Mouse (Mus musculus) brain, adult 2 months (tissue): Measurements from ENCODE around the gene Klf8.
"Not testable (repeated sequence)": the region's sequence is repeated elsewhere in the genome, so short reads cannot be mapped to it uniquely, and the experiment has no call there.

ENCODE experiments used
- DNase-seq: peaks from one replicate; pipeline ENCODE4 v3.0.0; 2011; ENCODE audit warnings: low read depth, low spot score

The Klf8 gene

DNA sequence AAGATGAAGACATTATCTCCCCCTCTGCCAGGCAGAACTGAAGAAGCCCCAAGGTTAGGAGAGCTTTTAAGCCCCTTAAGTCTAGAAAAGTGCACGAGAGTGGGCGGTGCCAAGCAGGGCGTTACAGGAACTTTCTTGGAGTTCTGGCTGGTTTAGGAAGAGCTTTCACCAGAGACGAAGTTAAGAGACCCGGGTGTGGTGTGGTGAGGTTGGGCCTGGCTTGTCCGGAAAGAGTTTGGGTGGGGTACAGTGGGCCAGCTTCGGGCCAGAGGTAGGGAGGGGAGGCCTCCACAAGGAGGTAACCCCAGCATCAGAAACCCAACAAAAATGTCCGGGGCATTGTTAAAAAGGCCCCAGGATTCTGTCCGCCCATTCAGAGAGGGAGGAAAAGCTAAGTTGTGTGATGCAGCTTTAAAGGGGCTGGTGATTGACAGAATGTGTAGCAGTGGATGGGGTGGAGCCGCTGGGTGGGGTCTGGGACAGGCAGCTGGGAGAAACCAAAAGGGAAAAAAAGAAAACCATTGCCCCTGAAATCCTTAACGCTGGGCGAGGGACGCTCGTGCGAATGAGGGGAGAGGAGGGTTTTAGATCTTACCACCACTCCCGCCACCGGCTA is at the start of gene Klf8:
TSS of gene Klf8 (plus strand) at position 163 of the 616 bp plus-strand sequence.
- peak; percentile 43 for DNase-seq

DNA sequence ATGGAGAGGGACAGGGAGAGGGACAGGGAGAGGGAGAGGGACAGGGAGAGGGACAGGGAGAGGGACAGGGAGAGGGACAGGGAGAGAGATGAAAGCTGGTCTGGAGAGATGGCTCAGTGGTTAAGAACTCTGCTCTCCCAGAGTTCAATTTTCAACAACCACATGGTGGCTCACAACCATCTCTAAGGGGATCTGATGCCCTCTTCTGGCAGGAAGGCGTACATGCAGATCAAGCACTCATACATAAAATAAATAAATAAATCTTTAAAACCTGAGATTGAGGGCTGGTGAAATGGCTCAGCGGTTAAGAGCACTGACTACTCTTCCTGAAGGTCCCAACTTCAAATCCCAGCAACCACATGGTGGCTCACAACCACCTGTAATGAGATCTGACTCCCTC is 38.1 kb upstream of the Klf8 start:
- peak; percentile 6 for DNase-seq

DNA sequence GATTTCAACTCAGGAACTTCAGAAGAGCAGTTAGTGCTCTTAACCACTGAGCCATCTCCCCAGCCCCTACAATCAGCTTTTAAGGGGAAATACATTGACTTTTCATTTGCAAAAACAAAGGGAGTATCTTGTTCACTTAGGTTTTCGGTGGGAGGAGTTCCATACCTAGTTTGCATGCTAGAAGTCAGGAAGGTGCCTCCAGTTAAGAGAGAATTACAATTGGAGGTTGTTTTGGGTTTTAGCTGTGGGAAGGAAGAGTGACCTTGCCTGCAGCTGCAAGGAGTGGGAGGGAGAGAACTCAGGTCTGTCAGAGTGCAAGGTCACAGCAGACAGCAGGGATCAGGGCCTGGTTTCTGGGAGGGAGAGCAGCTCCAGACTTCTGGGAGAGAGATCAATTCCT is 26.2 kb upstream of the Klf8 start:
- DNase-seq = no peak

DNA sequence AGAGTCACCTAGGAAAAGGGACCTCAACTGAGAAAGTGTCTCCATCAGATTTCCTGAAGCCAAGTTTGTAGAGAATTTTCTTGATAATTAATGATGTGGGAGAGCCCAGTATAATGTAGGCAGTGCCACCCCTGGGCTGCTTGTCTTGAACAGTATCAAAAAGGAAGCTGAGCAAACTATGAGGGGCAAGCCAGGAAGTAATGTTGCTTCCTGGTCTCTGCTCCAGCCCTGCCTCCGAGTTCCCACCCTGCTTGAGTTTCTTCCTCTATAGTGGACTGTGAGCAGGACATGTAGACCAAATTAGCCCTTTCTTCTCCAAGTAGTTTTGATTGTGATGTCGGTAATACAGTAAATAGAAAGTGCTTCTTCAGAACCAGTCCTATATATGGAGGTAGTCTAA is 6.0 kb upstream of the Klf8 start:
- DNase-seq = no peak

DNA sequence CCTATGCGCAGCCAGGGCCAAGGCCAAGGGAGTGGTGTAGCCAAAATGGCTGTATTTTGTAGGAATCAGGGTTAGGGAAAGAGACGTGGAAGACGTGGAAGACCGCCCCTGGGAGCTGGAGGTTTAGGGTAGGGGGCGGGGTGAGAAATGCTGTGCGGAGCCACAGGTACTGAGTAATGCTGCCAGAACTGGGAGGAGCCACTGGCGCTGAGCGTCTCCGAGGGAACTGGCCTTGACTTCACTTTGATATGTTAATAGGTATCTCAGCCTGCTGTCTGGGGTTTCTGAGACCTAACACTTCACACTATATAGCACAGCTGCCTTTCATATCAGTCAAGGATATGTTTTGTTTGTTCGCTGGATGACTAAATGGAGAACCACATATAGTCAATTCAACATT is 4.0 kb upstream of the Klf8 start:
- no peak for DNase-seq

DNA sequence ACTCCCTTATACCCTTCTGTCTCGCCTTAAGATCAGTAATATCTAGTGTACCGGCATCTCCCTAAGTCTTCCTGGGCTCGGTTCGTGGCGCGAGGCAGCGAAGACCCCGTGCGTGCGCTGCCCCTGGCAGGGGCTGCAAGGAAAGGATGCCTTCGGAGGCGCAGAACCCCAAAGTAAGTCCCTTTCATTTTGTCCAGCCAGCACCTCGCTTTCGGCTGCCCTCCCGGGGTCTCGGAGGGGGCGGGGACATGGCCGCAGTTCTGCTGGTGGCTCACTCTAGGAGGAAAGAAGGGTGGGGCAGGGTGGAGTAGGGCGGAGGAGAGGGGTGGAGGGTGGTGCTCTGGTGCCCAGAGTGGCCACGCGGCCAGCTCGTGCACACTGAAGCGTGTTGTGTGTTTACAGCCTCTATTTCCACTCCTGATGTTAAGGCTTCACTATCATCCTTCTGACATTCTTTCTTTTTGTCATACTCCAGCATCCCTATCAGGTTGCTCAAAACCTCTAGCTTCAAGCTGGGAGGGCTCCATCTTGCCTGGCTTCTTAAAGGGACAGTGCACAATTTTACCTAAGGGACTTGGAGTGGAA is 746 bp downstream of the Klf8 start:
- peak; percentile 70 for DNase-seq

DNA sequence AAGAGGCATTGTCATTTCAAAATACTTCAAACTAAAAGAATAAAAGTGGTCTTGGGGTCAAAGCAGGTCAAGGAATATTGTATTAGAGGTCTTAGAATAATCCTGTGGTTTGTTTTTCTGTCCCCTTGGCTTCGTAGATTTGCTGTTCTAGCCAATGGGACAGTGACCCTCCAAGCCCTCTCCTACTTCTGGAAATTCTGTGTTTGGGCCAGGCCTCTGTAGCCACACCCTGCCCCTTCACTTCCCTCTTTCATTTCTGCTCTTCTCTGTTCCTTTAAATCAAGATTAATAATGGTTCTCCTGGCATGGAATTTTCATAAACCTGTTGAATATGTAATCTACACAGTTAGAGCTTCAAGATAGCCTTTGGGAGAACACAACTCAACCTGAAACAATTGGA is 17.0 kb downstream of the Klf8 start:
- DNase-seq = no peak

DNA sequence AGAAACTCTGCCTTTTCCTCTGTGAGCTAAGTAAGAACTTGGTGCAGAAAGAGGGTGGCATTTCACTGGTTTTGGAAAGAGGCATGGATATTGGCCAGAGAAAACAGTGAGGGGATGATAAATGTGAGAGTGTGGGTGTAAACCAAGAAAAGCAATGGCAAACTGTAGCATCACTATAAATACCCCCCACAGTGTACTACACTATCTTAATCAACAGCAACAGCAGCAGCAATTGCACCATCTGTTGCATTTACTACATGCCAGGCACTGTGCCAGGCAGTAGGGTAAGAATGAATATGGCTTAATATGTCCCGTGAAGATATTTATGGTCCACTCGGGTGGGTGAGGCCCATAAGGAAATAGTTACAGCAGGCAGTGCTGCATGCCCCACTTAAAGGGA is 18.2 kb downstream of the Klf8 start:
- DNase-seq = peak; percentile 56

DNA sequence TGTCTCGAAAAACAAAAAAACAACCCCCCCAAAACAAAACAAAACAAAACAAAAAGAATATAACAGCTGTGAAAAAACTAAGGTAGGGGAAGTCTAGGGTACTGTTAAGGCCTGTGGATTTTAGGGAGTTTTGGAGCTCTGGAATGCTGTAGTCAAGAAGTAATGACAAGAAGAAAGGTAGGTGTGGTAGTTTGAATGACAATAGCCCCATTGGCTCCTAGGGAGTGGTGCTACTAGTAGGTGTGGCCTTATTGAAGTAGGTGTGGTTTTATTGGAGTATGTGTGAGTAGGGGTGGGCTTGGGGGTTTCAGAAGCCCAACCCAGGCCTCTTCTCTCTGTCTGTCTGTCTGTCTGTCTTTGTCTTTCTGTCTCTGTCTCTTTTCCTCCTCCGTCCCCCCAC is 44.9 kb downstream of the Klf8 start:
- no peak for DNase-seq

DNA sequence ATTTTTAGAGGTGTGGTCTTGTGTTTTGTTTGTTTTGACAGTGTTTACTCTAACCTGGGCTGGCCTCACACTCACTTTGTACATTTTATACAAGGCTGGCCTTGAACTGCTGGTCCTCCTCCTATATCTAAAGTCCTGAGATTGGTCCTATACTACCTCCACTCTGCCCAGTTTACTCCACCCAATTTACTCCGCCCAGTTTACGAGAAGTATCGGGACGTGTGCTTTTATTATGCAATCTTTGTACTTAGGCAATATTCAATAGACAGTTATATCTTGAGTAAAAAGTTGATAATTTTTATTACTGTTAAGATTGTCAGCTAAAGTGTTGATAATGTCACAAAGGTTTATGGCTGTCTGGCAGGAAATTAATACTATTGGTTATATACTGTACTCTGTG is 74.1 kb downstream of the Klf8 start:
- DNase-seq = no peak

DNA sequence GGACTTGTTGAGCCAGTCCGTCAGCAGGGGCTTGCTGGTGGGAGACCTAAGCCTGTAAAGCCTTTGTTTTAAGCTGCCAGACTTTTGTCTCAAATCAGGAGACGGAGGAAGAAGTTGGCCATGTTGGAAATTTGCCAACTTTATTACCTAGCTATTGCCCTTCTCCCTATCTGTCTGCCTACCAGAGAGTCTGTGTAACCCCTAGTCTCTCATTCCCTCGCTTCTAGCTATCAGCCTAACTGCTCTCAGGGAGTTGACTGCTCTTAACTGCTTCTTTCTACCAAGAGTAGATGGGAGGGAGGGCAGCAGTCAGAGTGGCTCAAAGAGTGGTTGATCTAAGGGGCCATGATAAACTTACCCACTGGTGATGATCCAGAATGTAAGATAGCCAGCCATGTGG is 85.8 kb downstream of the Klf8 start:
- DNase-seq = no peak

DNA sequence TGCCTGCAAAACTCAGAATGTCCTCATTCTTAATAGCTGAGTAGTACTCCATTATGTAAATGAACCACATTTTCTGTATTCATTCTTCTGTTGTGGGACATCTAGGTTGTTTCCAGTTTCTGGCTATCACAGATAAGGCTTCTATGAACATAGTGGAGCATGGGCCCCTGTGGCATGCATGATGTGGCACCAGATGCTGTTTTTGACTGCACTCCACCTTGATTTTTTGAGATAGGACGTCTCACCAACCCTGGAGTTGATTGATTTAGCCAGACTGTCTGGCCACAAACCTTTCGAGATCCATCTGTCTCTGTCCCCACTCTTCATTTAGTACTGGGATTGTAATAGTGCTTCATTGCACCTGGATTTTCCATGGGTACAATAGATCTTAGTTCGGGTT is 96.9 kb downstream of the Klf8 start:
- not testable (repeated sequence) for DNase-seq

DNA sequence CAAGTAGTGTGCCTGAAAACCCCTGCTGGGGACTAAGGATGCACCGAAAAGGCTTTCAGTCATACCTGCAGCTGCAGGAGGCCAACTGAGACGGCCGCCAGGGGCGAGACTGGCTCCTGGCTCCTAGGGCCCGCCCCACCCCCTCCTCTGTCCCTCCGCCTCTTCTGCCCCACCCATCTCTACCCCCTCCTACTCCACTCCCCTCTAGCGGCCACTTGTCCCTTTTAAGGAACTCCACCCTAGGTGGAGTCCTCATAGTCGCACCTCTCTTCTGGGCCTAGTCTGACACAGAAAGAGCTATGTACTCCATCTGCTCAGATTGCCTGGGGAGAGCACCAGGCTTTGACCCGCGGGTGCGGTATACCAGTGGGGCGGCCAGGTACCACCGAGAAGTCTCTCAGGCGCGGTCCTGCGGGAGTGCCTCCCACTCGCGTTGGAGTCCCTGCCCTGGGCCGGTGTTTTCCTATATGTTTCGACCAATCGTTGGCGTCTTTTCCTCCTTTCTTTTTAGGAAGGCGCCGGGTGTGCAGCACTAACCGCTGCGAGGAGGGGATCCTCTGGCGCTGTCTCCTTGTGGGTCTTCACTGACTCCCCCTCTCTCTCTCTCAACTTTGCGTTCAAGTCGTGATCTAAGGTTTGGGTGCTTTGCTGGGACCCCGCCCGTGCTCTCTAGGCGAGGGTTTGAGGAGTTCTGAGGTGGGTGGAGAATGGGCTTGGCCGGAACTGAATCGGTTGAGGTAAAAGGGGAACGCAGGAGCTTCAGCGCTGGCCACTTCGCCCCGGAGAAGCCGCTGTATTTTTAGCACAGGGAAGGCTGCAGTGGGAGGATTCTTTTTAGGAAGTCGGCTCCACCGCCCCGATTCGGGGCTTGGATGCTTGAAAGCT is 122.3 kb downstream of the Klf8 start:
- DNase-seq = peak; percentile 60

DNA sequence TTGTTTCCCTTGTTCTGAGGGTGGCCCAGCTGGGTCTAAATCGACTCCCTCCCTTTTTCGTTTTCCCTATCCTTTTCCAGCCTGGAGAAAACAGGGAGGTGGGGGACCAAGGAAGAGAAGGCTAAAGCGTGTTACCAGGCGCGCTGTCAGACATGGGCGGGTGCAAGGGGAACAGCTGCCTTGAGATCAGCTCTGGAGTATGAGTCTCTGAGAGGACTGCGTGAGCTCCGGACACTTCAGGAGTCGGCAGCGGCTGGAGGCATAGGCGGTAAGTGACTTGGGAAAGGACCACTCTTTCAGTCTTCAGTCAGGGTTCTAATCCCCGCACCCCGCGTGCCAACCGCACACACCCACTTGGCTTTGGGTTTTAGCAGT is 122.9 kb downstream of the Klf8 start:
- peak; percentile 54 for DNase-seq

DNA sequence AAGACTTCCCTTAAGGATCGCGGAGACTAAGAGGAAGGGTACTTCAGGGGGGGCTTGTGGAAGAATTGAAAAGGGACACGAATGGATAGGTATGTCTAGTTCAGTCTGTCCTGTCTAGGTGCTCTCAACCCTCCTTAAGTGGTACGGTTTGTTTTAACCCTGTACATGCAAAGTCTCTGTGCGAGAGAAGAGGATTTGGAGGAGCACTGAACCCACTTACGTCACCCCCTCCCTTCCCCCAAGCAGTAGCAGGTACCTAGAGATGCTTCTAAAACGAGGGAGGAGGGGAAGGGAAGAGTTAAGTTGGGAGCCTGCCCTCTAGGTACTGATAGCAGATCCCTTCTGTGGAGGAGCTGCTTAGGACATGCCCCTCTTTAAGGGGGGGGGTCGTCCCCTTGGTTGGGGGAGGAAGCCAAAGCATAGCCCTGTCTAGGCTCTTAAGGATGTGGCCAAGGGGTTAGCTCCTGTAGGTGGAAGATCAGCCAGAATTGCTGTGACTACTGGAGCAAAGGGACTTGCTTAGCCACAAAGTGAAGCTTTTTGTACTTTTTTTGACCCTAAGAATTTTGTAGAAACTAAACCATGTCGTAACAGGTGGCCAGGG is 123.5 kb downstream of the Klf8 start:
- peak; percentile 37 for DNase-seq

DNA sequence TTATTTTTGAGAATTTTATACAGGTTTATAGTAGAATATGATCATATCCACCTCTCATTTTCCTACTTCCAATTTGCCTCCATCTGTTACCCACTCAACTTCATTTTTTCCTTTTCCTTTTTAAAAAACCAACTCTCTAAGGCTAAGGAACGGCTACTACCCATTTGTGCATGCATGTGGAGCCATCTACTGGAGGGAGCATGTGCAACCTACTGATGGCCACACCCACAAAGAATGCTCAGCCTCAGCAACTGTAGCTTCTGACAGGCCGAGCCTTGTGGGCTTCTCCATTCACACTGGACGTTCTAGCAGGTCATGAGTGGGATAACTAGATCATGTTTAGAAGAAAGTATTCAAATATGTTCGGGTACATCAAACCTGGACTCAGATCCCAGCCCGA is 129.5 kb downstream of the Klf8 start:
- peak; percentile 77 for DNase-seq

DNA sequence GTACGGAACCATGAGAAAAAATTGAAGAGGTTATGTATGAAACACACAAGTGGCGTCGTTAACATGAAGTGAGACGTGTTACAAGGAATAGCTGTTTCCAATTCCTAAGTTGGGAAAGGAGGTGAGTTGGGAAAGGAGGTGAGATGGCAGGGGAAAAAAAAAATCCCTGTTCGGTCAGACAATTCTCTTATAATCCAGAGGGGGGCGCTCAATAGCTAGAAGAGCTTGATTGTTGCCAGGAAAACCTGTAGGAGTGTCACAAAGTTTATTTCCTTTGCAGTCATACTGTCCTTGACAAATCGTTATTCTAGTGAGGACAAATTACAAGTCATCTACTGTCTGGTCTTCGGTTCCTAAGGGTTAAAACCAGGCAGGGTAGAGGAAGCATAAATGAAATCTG is 132.5 kb downstream of the Klf8 start:
- DNase-seq = no peak

DNA sequence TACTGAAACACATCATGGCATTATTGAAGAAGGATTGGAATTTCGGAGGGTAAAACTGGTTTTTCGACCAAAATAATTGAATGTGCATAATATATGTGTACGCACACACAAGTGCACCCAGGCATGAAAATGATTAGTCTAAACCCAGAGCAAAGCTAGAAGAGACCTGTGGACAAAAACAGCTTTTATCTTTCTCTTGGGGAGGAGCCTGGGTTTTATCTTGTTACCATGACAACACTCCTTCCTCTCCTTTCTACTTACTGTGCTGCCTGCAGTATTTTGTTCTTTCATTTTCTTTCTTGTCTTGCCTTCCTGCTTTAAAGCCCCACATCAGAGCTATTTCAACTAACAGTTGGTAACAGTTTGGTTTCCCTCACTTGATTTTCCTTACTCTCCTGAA is 137.8 kb downstream of the Klf8 start:
- peak; percentile 36 for DNase-seq

DNA sequence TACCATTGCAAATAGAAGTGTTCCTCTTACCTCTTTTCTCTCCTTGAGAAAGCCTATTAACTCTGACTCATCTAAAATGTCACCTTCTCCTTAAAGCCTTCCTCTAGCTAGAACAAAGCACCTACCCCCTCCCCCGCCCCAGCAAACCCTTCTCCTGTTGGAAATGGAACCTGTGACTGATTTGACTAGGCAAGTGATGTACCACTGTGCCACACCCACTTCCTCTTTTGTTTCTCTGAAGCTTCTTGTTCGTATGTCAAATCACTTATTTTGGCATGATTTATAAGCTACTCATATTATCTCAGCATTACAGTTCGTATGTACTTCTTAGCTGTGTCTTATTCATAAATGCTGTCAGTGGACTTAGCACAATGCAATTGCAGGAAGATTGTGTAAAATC is 144.5 kb downstream of the Klf8 start:
- peak; percentile 27 for DNase-seq

DNA sequence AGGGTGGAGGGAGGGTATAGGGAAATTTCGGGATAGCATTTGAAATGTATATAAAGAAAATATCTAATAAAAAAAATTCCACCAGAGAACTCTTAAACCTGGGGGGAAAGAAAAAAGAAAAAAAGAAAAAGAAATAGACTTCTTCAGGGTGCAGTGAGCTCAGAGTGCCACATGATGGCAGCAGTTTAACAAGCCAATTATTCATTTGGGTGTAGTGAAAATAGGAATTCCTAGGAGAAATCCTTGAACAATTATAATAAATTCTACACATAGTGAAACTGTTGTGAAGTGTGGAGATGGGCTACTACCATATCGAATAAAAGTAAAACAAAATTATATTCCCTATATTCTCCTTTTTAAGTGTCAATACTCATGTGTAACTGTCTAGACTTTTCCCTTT is 152.0 kb downstream of the Klf8 start:
- DNase-seq = peak; percentile 31

DNA sequence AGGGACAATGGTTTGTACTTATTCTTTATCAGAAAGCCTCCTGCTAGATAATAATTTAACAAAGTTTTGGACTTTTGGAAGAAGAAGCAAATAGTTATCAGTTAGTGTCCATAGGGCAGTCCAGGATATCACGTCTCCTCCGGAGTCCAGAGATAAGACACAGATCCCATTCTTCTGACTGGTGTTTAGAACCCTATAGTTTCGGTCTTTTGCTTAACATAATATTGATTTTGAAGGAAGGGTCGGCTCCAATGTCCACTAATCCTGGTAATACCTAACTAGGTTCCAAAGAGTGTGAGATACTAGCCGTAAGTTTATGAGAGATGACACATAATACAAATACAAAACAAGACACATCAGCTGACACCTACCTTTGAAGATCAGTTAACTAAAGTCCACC is 179.8 kb downstream of the Klf8 start:
- no peak for DNase-seq

DNA sequence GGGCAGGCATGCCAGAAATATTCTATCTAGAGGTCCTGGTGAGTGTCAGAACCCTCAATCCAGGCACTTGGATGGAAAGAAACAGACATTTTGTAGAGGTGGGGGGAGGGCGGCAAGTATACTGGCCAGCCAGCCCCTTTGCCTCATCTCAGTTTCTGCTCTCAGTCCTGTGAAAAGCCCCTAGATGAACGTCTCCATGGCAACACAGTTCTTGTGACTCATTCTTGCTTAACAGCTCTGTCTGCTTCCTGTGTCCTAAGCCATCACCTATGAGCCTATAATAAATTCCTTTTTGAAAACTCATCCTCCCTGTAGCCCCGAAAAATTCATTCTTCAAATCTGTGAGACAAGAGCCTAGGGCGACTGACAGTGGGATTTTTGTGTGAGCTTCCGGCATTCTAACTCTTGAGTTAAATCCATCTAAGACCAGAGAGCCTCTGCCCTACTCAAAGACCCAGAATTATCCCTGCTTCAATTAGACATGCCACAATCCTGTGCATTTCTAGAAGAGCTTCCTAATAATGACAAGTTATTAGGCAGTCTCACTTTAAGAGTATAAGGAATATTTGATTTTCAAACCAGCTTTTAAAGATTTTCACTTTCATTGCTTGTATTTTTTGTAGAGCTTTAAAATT is 196.5 kb downstream of the Klf8 start:
- DNase-seq = peak; percentile 63
